Mouse (Mus musculus): ENCODE data around the gene Slc6a9.

DNA sequence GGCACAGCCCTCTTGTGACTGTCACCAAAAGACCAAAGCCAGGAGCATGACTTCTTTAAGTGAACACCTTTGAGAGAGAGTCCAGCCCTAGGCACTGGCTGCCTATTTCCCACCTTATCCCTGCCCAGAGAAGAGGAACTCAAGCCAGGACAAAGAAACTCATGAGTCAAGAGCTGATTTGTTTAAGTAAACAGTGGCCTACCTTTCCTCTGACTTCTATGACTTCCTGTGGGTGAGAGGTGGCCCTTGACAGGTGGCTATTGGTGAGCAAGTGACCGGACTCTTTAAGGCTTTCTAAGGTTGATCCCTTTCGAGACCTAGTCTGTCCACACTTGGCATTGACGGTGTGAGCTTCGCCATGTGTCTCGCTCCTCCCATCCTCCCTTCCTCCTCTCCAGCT is 6.5 kb downstream of the Slc6a9 start:
- no peak for TF ChIP-seq CTCF (IDR thresholded peaks at IDR 0.05; ENCODE audit: control insufficient read depth, insufficient read depth, low read length)
- TF ChIP-seq POLR2A (IDR thresholded peaks at IDR 0.05; ENCODE audit: borderline replicate concordance, control insufficient read depth, low read depth, low read length), result no peak
